Mouse (Mus musculus) C2C12 (cell line): ENCODE data around the gene Chst11. TPM values are rescaled to one million over a fixed set of nuclear protein-coding genes. Genes with fewer than 3 reads are reported as not detected.

Source experiments
- H3K27me3 ChIP-seq: one replicate; pipeline ENCODE4 v1.6.1; 2011; ENCODE audit not compliant: control insufficient read depth, insufficient read depth, insufficient read length
- H3K36me3 ChIP-seq: one replicate; pipeline ENCODE4 v1.6.1; 2011; ENCODE audit not compliant: control insufficient read depth, insufficient read depth
- H3K4me3 ChIP-seq: one replicate; pipeline ENCODE4 v1.5.1; 2011; ENCODE audit warnings: mild to moderate bottlenecking, control low read depth; ENCODE audit not compliant: poor library complexity, insufficient read depth, severe bottlenecking
- H3K79me2 ChIP-seq: one replicate; pipeline ENCODE4 v1.6.1; 2011; ENCODE audit not compliant: control insufficient read depth, insufficient read depth
- H3K79me3 ChIP-seq: one replicate; pipeline ENCODE4 v1.6.1; 2011; ENCODE audit warnings: low read depth, control low read depth
- H3ac ChIP-seq: one replicate; pipeline ENCODE3; 2011; ENCODE audit warnings: low read depth; ENCODE audit not compliant: control insufficient read depth, insufficient read length
- CEBPB ChIP-seq: IDR thresholded peaks from one replicate; pipeline ENCODE4 v1.6.1; 2011; ENCODE audit warnings: low read depth, mild to moderate bottlenecking, control low read depth, moderate library complexity
- CTCF ChIP-seq: IDR thresholded peaks from one replicate; pipeline ENCODE4 v1.5.1; 2011; ENCODE audit not compliant: control insufficient read depth, insufficient read depth, insufficient read length
- FOSL1 ChIP-seq: IDR thresholded peaks from one replicate; pipeline ENCODE4 v1.8.0; 2011; ENCODE audit warnings: mild to moderate bottlenecking, low read length; ENCODE audit not compliant: poor library complexity, insufficient read depth, severe bottlenecking
- MAX ChIP-seq: IDR thresholded peaks from one replicate; pipeline ENCODE4 v1.6.1; 2011; ENCODE audit warnings: mild to moderate bottlenecking, control low read depth
- MYOD1 ChIP-seq: IDR thresholded peaks from one replicate; pipeline ENCODE4 v1.6.1; 2011; ENCODE audit warnings: low read depth; ENCODE audit not compliant: control insufficient read depth, insufficient read length
- MYOG ChIP-seq: IDR thresholded peaks from one replicate; pipeline ENCODE4 v1.6.1; 2011; ENCODE audit not compliant: control insufficient read depth, insufficient read length; ENCODE audit errors: extremely low read depth
- USF1 ChIP-seq: IDR thresholded peaks from one replicate; pipeline ENCODE4 v1.6.1; 2011; ENCODE audit warnings: low read depth, mild to moderate bottlenecking, control low read depth, moderate library complexity
- polyA plus RNA-seq: library from polyadenylated mRNA; unstranded; fragments of >200 nt; fragmentation: generic; extraction: Trizol; gene quantifications from one replicate; pipeline ENCODE4 v1.2.1, GENCODE M21; 2012; ENCODE audit warnings: missing spikeins

Chst11 gene
- polyA plus RNA-seq, 1 experiment: 15.9 TPM

- H3K79me3 ChIP-seq: no peaks in the 10 kb centered on the region
- H3K27me3 ChIP-seq: no peaks in the 10 kb centered on the region
- TF ChIP-seq FOSL1 (no peak), MAX (no peak), CTCF (no peak), CEBPB (no peak), MYOG (no peak), USF1 (no peak), MYOD1 (no peak)
- H3K4me3 ChIP-seq: no peak overlapping the region
- H3K79me2 ChIP-seq: no peaks in the 10 kb centered on the region
- H3ac ChIP-seq: no peak overlapping the region
- no peaks in the 10 kb centered on the region for H3K36me3 ChIP-seq
Measured at GRCm38 (mm10) chr10:83128435-83128834, 143.1 kb downstream of the Chst11 start.

GRCm38 (mm10) chr10:83129624-83130218 is 144.4 kb downstream of the Chst11 start:
- H3K79me3 ChIP-seq: no peaks in the 10 kb centered on the region
- no peaks in the 10 kb centered on the region for H3K36me3 ChIP-seq
- no peak overlapping the region for H3ac ChIP-seq
- TF ChIP-seq MAX (no peak), CEBPB (no peak), FOSL1 (no peak), MYOG (no peak), CTCF (no peak), USF1 (no peak), MYOD1 (no peak)
- no peaks in the 10 kb centered on the region for H3K79me2 ChIP-seq
- no peak overlapping the region for H3K4me3 ChIP-seq
- H3K27me3 ChIP-seq: no peaks in the 10 kb centered on the region

GRCm38 (mm10) chr10:83130611-83131010 is 145.3 kb downstream of the Chst11 start:
- H3ac ChIP-seq: no peak overlapping the region
- no peaks in the 10 kb centered on the region for H3K79me2 ChIP-seq
- no peaks in the 10 kb centered on the region for H3K27me3 ChIP-seq
- no peaks in the 10 kb centered on the region for H3K36me3 ChIP-seq
- TF ChIP-seq MAX: no peak
- no peak for TF ChIP-seq MYOD1
- no peak for TF ChIP-seq FOSL1
- TF ChIP-seq CTCF: no peak
- TF ChIP-seq USF1: no peak
- no peak for TF ChIP-seq MYOG
- no peak for TF ChIP-seq CEBPB
- no peak overlapping the region for H3K4me3 ChIP-seq
- no peaks in the 10 kb centered on the region for H3K79me3 ChIP-seq

- H3K79me2 ChIP-seq: no peaks in the 10 kb centered on the region
- TF ChIP-seq CEBPB: no peak
- H3K36me3 ChIP-seq: no peaks in the 10 kb centered on the region
- no peaks in the 10 kb centered on the region for H3K27me3 ChIP-seq
- no peak overlapping the region for H3ac ChIP-seq
- no peaks in the 10 kb centered on the region for H3K79me3 ChIP-seq
- H3K4me3 ChIP-seq: no peak overlapping the region
Measured at GRCm38 (mm10) chr10:83131884-83132283, 146.6 kb downstream of the Chst11 start.

- Histone ChIP-seq H3K79me3 (no peaks in the 10 kb centered on the region), H3ac (no peak overlapping the region), H3K4me3 (no peak overlapping the region), H3K27me3 (no peaks in the 10 kb centered on the region), H3K36me3 (no peaks in the 10 kb centered on the region), H3K79me2 (no peaks in the 10 kb centered on the region)
- TF ChIP-seq MAX (no peak), MYOD1 (no peak), CTCF (no peak), CEBPB (no peak), USF1 (no peak), FOSL1 (no peak), MYOG (no peak)
Measured at GRCm38 (mm10) chr10:83133866-83134570, 148.7 kb downstream of the Chst11 start.

GRCm38 (mm10) chr10:83134896-83135295 is 149.6 kb downstream of the Chst11 start:
- Histone ChIP-seq H3K4me3 (no peak overlapping the region), H3K27me3 (no peaks in the 10 kb centered on the region), H3K79me3 (no peaks in the 10 kb centered on the region), H3ac (no peak overlapping the region), H3K36me3 (no peaks in the 10 kb centered on the region), H3K79me2 (no peaks in the 10 kb centered on the region)
- no peak for TF ChIP-seq MYOD1
- TF ChIP-seq MYOG: no peak
- TF ChIP-seq FOSL1: no peak
- TF ChIP-seq USF1: no peak
- TF ChIP-seq CEBPB: no peak
- no peak for TF ChIP-seq MAX
- no peak for TF ChIP-seq CTCF
